Mouse (Mus musculus) brain, adult 2 months (tissue): ENCODE measurements around the gene Sbk1.
A peak's percentile ranks its signal among the peaks of the same experiment; 100 is the strongest.

Source experiments
- DNase-seq: peaks from one replicate; pipeline ENCODE4 v3.0.0; 2011; ENCODE audit warnings: low read depth, low spot score

The Sbk1 gene

DNA sequence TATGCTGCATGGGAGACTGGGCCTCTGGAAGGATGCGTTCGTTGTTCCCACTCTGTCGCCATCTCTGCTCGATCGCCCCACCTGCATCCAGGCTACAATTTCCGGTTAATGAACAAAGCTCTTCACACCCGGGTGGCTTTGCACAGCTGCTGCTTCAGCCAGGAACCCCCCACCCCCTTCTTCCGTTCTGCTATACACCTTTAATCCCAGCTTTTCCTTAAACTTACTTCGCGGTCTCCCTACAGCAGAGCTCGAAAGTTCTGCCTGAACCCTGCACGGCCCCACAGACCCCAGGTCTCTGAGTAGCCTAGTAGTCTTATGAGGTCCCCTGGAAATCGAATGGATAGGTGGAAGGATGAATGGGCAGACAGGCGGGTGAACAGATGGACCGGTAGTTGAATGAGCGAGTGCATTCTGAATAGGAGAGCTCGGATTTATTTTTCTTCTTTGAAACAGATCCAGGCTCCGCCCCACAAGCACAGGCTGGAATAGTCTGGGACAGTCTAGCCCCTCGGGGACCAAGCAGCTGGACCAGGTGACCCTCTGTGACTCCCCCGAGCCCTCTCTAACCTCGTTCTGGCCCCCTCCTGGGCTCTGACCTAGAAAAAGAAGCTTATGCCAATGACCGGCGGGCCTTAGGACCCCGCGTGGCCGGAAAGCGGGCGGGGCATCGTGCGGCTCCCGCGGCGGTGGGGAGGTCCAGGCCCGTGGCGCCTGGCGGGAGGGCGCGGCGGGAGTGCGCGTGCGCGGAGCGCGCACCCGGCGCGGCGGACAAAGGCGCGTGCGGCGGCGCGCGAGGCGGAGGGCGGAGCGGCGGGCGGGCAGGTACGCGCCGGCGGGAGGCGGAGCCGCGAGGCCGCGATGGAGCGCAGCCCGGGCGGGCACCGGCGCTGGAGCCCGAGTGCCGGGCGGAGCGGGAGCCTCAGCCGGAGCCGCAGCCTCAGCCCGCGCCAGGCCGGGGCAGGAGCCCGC lies at the start of gene Sbk1:
TSS of gene Sbk1 (plus strand) at position 908 of the 972 bp plus-strand sequence.
- peak; percentile 95 for DNase-seq

DNA sequence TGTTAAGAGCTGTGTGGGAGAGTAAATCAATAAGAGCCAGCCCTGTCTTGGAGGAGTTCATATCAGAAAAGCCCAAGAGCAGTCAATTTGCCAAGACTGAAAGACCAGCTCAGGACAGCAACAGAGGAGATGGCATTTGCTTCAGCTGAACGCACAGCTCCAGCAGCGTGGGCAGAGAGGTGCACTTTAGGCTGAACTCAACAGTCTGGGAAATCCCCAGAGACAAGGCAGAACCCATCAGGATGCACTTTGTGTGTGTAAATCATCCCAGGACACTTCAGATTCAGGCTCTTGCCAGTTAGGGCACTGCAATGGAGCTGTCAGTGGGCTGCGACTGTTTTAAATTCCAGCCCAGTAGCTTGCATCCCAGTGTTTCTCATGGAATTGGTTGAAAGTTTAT lies 49.7 kb upstream of the Sbk1 start:
- DNase-seq = no peak

DNA sequence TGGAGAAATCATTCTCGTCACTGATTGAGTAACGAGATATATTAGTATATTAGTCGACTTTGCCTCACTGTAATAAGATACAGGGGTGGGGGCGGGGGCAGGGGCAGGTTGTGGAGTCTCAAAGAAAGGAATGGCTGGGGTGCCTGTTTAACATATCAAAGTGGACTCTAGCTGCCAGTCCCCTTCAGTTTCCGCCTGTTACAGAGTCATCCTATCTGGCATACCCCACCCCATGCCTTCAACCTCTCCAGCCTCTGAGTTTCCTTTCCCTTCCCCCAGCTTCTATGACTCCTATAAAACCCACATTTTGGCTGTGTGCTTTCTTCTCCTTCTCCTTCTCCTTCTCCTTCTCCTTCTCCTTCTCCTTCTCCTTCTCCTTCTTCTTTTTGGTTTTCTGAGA lies 46.3 kb upstream of the Sbk1 start:
- DNase-seq = no peak

DNA sequence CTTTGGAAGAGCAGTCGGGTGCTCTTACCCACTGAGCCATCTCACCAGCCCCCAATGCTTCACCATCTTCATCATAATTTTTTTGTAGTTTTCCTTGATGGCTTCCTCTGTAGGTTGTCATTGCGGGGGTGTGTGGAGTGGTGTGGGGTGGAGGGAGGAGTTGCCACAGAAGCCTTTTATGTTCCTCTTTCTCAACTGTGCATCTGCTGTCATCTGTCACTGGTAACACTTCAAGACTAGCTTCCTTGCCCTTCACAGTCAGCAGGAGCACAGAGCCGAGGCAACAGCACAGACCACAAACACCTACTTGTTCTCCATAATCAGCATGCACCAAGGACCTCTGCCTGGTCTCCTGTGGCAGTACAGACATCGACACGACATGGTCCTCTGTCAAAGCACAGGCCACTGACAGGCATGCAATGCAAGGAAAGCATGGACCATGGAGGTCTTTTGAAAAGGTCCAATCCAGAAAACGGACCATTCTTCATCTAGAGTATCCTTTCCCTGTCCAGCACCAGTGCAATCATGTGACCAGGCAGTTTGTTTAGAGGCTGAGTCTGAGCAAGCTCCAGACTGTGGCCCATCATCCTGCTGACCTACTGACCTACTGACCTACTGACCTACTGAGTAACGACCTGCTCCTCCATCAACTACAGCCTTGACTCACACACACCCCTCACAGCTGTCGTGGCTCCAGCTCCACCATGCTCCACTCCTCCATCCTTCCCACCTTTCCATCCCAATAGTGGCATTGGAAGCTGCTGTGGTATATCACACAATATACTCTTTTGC lies 41.9 kb upstream of the Sbk1 start:
- peak; percentile 17 for DNase-seq

DNA sequence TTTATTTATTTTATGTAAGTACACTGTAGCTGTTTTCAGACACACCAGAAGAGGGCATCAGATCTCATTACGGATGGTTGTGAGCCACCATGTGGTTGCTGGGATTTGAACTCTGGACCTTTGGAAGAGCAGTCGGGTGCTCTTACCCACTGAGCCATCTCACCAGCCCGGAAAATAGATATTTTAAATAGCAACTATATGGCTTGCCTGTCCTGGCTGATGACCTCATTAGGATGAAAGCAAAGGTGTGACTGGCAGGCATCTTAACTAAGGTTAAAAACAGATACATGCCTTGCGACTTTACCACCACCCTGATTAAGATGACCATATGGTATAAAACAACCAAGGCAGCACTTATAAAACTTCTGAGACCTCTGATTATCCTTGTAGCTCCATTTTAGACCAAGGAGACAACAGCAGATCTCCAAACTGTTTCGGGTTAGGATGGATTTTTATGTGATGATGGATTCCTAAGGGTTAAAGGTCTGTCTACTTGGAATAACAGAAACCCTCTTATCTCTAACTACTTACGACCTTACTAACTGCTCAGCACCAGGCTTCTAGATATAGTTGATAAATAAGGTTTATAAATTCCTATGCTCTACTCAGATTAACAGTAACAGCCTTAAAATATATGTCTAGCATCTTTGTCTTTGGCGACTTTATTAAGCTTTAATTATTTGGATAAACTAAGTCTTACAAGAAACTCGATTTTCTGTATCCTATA lies 39.9 kb upstream of the Sbk1 start:
- no peak for DNase-seq

DNA sequence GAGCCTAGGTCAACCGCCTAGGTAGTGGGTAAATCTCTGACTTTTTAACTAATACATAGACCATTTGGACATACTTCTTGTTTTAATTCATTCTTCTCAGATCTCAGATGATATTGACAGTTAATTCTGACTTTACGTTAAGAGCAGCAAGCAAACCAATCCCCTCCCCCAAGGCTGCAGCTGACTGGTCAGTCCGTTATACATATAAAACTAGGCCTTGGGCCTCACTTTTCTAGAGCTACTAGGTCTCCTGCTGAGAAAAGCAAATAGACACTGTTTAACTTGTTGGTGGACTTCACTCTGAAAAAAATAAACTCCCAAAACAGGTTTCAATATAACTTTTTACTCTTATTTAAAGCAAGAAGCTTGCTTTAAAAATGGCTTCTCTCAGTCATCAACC lies 37.8 kb upstream of the Sbk1 start:
- no peak for DNase-seq

DNA sequence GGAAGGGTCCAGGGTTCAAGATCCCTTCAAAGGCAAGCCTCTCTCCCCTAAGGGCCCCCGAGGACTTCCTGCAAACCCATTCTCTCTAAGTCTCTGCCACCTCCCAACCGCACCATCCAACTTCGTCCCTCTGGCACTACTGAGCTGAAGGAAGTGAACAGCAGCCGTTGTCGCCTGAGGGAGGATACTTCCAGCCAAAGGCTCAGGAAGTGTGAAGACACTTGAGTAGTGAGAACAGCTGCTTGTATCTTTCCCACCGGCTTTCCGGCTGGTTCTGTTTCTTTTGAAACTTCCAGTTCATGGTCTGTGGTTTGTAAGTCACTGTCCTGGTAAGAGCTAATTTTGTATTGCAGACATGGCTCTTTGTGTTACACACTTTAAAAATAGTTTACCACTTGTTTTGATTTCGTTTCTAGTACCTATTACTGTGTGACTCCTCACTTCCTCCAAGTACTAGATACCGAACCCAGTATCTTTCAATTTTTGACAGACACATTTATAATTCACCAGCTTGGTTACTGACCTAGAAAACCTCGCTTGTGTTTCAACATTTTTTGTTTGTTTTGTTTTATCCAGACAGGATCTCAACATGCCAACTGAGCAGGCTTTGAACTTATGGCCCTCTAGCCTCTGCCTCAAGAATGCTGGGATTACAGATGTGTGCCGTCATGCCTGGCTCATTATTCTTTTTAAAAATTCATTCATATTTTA lies 36.2 kb upstream of the Sbk1 start:
- DNase-seq = peak; percentile 84

DNA sequence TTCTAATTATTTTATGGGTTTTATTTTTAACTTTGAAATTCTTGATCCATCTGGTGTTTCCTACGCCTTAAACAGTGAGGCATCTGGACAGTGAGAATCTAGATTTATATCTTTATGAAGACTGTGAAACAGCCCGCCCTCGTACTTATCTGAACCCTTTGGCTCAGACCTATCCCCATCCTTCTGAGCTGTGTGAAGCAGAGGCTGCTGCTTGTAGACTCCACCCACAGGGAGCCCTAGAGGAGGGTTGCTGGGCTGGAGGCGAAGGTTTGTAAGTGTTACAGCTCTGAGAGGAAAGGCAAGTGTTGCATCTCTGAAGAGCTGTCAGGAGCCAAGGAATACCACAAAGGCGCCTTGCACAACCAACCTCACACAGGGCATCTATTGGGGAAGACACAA lies 35.6 kb upstream of the Sbk1 start:
- peak; percentile 87 for DNase-seq

DNA sequence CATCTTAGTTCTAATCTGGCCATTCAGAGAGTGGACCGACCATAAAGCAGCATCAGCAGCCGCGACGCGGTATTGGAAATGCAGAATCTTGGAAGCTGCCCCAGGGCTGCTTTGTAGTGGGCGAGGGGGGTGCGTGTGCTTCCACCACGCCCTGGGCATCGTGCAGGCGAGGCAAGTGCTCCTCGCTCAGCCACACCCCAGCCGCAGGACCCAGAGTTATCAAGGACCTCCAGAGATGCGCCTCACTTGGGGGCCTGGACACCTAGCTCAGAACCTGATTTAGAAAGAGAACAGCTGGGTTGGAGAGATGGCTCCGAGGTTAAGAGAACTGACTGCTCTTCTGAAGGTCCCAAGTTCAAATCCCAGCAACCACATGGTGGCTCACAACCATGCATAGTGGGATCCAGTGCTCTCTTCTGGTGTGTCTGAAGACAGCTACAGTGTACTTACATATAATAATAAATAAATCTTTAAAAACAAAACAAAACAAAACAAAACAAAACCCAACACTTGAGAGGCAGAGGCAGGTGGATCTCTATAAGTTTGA lies 31.5 kb upstream of the Sbk1 start:
- no peak for DNase-seq

DNA sequence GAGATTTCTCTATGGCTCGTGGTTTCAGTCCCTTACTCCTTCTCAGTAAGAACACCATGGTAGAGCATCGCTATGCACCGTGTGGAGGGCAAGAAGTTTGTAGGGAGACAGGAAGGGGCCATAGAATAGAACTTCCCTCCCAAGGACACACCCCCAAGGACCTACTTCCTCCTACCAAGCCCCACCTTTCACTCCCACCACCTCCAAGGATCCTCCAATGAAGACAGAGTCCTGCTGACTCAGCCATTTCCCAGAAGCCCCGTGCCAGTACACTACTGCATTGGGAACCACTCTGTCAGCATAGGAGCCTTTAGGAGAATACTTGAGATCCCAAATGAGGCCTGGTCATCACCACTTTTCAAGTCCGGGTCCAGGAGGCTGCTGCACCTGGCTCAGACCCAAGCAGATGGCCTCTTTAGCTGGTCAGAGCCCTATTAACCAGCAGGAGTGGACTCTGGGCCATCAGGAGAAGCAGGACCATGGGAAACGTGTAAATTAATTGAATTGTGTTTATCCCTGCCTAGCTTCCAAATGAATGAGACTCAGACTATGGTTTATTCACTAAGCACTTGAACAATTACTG lies 28.2 kb upstream of the Sbk1 start:
- DNase-seq = peak; percentile 53

DNA sequence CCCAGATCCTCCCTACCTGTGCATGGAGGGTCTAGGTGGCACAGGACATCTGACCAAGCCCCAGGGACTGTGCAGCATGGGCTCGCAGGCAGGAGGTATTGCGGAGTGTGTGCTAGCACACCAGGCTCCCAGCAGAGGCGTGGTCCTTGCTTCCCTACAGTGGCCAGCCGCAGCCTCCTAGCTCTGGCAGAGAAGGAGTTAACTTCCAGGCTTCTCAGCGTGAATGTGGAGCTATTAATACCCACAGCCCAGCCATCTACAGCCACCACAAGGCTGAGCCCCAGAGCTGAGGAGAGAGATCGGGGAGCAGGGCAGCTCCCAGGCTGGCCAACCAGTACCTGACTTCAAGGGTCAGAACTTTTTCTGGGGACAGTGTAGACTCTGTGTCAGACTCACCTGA lies 24.3 kb upstream of the Sbk1 start:
- peak; percentile 81 for DNase-seq

DNA sequence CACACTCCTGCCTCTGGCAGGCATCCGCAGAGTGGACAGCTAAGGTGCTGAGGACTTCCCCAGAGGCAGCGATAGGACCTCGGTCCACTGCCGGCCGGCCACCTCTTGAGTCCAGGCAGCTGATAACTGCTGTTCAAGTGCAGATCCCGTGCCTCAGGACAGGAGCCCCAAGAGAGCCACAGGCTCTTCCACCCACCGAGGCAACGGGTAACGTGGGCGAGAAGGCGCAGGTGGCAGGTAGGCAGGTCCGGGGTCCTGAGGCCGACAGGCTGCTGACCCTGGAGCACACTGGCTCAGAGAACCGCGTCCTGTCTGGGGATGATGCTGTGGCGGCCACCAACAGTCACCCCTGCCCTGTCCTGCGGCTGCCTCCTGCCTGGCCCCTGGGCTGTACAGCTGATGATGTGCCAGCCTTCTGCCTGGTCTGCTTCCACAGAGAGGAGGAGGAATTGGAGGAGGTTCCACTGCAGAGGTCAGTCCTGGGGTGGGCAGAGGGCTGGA lies 23.7 kb upstream of the Sbk1 start:
- DNase-seq = no peak

DNA sequence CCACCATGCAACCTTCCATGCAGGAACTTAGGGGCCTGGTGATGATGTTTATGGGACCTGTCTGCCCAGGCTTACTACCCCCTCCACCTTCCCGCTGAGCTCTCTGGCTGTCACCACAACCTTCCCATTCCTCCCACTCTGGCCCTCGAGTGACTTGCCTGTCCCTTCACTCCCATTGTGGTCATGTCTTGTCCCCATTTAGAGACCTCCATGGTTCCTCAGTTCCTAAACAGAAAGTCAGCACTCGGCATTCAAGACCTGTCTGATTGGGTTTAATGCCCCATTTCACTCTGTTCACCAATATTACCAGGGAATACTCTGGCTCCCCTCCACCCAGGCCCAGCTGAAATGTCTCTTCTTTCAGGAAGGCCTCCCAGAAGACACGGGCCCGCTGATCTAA lies 23.3 kb upstream of the Sbk1 start:
- DNase-seq = no peak

DNA sequence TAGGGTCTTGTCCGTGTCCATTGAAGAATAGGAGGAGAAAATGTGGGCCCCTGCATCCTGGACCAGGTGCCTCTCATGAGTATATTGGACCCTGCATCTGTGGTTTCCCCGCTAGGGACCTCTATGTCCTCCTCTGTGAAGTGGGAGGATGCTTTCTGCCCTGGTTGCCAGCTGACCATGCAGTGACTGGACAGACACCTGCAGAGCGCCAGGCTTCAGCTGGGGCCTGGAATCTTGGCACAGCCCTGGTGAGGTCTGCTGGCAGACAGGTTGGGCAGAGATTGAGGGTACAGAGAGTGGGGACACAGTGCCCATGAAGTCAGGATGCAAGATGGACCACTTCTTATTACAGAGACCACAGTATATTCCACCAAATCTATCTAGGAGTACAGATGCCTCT lies 22.4 kb upstream of the Sbk1 start:
- peak; percentile 79 for DNase-seq

DNA sequence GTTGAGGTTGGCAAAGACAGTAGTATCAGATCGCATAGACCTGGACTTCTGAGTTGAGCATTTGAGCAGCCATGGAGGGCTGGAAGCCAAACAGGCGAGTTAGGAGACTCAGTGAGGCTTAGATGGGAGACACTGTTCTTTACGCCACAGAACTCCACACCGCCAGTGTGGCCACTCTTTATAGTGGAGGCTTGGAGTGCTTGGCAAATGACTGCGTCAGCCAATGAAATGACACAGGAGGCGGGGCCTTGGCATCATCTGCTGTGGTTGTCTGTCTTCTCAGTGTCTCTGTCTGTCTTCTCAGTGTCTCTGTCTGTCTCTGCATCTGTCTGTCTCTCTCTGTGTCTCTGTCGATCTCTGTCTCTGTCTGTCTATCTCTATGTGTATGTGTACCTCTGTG lies 21.9 kb upstream of the Sbk1 start:
- peak; percentile 93 for DNase-seq

DNA sequence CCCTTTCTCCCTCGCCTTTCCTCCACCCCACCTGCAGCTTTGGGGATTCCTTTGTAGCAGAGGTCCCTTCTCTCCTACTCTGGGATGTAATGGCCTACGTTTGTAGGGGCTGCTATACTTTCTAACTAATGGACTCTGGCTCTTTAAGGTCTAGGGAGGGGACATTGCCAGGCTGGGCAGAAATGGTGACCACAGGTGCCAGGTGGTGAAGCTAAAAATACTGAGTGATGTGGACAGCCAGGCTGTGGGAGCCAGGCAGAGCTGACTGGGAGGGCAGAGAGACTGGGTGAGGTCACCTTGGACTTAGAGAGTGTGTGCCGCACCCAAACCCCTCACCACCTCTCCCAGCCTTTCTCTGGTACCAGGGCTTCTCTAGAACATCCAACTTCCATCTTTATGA lies 20.7 kb upstream of the Sbk1 start:
- peak; percentile 95 for DNase-seq

DNA sequence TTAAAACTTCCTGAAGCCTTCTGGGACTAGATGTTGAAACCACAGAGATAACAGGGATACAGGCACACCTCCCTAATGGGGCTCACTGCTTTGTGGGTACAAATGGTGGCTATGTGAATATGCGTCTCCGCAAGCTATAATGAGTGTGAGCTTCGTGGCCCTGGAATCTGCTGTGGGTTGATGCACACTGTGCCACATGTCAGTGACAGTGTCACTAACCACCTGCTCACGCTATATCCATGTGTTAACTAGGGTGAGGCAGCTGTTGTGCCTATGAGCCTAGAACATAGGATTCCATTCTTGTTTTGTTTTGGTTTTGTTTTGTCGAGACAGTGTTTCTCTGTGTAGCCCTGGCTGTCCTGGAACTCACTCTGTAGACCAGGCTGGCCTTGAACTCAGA lies 20.2 kb upstream of the Sbk1 start:
- no peak for DNase-seq

DNA sequence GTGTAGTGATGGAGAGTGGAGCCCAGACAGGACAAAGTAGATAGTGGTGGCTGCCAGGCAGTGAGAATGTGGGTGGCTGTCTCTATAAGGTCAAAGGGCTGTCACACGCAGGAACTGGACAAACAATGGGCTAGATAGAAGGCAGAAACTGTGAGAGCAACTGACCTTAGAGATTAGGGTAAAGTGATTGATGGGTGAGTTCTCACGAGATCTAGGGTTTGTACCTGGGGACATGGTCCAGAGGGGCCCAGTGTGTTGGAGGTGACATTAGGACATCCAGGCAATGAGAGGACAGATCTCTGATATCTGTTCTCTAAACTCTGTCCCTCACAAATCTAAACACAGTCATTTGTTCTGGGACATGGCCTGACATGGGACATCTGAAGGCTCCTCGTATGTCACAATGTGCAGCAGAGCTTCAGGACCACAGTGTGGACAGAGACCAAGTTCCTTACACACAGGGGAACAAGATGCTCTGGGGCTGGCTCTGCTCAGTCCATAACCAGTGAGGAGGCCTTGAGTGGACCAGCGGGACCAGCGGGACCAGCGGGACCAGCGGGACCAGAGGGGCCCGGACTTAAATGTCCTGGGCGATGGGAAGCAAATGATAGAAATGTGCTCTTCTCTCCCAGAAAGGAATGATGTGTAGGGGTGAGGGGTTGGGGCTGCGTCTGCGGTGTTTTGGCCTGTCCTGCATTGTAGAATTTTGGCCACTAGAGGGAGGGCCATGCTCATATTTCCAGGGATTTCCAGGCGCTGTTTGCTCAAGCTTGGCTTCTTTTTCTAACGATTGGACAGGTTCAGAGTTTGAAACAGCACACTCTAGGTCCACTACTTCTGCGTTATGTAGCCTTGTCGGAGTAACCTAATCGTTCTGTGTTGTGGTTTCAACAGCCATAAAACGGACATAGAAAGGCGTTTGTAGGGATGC lies 11.9 kb upstream of the Sbk1 start:
- DNase-seq = peak; percentile 89

DNA sequence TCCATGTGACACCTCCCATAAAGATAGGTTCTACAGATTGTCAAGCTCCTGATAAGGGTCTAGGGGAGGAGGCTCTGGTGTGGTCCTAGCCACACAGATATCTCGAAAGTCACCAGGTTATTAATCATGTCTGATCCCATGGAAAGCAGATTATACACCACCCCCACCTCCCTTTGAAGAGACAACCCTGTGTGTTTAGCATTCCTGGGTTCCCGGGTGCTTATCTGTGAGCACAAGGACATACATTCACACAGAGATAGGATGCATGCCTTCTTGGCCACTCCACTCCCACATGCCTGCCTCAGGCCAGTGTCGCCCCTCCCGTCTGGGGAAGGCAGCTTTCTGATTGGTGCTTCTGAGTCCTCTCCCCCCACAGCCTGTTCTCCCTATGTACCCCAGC lies 10.6 kb upstream of the Sbk1 start:
- no peak for DNase-seq
